Mouse (Mus musculus) urinary bladder, postnatal 36 days (tissue): ENCODE results near the gene Wdr4.
"Not testable (repeated sequence)": the region's sequence is repeated elsewhere in the genome, so short reads cannot be mapped to it uniquely, and the experiment has no call there.

Experiments
- DNase-seq, 2 experiments: peaks; one replicate each; pipeline ENCODE4 v3.0.0; 2022; ENCODE audit warnings: low spot score in 2 of 2, mixed read lengths in 1 of 2

Gene Wdr4

DNA sequence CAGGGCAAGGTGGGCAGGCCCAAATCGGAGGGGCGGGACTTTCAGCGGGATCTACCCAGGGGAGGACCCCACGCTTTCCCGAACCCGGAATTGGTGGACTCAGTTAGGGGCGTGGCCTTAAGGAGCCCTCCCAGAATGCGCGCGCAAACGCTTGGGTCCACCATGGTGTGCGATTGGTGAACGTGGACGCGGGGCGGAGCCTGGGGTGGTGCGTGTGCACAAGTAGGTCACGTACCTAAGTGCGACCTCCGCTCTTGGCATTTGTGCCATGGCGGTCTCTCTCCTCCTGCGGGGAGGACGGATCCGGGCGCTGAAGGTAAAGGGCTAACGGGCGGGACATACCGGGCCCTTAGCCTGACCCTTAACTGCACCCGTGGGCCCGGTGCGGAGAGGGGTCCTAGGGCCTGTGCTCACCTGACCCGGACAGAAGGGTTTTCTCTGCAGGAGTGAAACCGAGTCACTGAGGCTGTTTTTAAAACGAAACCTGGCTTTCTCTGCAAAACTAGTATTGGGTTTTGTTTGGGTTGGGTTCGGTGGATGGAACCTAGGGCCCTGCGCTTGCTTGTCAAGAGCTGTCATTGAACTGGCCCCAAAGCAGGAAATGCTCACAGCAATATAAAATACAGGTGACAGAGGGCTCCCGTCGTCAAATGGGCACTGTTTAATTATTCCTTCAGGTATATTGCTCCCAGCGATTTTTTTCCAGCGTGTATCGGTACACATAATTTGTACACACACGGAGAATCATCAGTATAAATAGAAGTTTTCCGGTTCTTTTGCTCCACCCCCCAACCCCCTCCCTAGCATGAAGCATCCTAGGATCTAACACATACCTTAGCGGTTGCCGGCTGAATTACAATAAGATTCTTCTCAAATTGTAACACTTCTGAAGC is at the start of gene Wdr4, which contains the start of gene Ndufv3:
TSS of gene Wdr4 (minus strand) at position 35 of the 893 bp plus-strand sequence.
TSS of gene Ndufv3 (plus strand) at position 170 of the 893 bp plus-strand sequence.
- peak; percentile 97 to 100 for DNase-seq

DNA sequence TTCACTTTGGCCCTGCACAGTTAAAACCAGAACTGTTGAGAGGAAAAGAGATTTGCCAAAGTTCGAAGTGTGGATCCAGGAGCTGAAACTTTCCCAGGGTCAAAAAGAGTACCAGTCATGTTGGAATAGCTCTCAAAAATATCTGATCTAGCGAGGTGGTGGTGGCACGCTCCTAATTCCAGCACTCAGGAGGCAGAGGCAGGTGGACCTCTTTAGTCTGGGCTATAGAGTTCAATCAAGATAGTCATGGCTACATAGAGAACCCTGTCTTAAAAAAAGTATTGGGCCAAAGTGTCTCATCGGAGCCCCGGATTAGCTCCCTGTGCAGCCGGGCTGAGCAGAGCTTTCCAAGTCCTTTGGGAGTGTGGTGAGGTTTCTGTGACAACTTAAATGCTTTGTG is 46.5 kb upstream of the Wdr4 start:
- no peak for DNase-seq

DNA sequence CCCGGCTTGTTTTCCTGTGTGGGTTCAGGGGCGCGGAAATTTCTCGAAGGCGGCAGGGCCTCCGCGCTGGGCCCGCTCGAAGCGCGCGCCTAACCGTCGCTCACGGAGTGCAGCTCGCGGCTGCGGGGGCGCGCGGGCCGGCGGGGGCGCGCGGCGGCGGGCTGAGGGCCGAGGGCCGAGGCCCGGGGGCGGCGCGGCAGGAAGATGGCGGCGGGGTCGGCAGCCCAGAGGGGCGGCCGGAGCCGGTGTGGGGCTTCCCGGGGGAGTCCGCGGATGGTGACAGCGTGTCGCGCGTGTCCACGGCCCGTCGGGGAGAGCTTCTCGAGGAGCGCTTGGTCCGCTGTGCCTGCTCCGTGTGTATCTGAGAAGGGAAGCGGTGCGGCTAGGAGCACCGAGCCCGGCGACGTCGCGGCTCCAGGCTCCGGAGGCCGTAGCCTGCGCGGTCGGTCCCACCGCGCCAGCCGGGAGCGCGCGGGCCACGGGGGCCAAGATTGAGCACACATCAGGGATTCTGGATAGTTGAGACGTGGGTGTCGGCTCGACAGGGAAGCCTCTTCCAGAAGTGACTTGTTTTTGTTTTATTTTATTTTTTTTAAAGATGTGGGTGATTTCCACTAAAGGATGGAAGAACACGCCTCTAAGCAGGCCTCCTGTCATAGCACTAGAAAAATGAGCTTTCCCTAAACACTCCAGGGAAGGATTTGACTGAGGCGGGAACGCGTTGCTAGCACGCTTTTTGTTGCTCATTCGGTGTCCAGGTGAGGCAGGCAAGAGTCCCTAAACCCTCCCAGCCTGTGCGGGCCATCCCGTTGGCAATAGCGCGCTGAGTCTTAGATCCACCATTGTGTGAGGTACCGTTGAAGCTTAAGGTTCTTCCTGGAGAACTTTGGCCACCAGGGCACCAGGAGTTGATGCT is 45.6 kb upstream of the Wdr4 start:
- peak; percentile 40 to 41 for DNase-seq

DNA sequence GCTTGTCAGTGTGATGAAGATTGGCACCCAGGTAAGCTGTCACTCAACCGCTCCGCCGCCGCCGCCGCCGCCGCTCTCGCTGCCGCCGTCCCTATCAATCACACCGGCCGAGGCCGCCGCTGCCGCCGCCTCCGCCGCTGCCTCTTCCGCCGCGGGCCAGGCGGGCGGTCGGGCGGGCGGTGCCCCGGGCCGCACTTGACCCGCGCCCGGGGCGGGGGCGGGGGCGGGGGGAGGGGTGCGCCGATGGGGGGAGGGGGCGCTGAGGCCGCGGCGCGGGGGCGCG is 45.0 kb upstream of the Wdr4 start:
- DNase-seq: no peak

DNA sequence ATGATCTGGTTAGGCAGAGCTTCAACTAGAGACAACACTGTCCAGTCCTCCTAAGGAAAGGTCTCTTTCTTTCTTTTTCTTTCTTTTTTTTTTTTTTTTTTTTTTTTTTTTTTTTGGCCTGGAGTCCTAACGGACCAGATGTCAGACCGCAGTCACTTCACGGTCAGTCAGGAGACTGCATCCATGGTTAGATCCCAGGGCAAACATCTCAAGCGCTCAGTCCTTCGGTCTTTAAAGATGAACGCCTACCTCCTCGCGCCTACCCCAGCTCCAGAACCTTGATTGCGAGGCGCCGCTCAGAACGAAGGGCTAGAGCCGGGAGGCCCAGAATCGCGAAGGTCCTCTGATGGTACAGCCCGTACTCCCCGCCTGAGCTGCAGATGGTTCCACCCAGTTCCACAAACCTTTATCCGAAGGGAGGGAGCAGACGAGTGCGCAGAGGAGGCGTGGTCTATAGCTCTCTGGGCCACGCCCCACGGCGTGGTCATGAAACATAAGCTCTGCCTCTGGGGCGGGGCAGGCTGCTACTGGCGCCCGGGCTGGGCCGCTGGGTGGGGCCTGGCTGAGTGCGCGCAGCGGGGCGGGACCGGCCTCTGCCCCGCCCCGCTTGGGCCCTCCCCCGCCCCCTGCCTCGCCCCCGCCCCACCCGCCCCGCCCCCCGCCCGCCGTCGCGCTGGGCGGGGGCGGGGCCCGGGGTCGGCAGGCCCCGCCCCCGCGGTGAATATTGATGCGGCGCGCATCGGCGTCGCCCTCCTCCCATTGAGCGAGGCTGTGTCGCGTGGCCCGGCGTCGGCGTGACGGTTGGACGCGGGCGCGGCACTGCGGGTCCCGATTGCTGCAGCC is 44.5 kb upstream of the Wdr4 start, which contains the start of gene Pknox1:
TSS of gene Pknox1 (plus strand) at position 720 of the 843 bp plus-strand sequence.
- DNase-seq: peak; percentile 95 to 99

DNA sequence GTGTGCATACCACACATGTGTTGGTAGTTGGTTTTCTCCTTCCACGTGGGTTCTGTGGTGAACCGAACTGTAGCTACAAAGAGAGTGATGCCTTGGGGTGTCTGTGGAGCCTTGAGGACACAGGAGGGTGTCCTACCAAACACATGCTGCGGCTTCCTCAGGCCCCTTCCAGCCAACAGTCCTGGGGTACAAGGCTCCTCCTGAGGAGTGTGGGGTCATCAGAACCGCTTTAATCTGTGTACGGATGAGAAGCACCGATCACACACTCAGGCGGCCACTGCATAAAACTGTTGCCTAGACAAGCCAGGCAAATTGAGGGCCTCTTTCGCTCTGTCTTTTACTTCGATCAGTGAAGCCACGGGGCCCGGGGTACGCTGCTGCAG is 43.8 kb upstream of the Wdr4 start:
- peak; percentile 26 to 27 for DNase-seq

DNA sequence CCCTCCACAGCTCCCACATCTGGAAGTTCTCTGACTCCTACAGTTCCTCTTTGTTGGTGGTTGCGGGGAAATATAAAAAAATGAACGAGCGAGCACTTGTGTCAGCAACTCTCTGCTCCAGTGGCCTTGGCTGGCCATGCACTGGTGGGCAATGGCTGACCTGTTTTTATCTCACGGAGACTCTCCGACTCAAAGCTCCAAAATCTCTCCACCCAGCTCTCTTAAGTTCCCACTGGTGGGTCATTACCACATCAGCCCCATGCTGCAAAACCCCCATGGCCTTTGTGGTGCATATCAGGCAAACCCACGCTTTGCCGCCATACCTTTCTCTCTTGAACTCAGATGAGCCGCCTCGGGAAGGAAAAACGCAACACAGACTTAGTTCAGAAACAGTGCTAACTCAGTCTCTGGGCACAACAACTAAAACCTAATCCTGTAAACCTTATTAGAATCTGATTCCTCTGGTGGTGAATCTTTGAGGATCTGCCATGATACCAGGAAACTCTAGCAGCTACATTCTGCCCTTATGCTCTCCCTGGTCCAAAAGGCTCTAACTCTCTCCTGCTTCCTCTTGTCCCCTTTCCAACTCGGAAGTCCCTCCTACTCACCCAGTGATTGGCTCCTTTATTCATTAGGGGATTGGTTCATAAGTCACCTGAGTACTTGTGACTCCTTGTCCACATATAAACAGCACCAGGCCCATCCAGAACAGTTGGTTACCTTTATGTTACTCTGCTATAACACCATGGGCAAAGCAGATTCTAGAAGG is 39.4 kb upstream of the Wdr4 start:
- no peak for DNase-seq

DNA sequence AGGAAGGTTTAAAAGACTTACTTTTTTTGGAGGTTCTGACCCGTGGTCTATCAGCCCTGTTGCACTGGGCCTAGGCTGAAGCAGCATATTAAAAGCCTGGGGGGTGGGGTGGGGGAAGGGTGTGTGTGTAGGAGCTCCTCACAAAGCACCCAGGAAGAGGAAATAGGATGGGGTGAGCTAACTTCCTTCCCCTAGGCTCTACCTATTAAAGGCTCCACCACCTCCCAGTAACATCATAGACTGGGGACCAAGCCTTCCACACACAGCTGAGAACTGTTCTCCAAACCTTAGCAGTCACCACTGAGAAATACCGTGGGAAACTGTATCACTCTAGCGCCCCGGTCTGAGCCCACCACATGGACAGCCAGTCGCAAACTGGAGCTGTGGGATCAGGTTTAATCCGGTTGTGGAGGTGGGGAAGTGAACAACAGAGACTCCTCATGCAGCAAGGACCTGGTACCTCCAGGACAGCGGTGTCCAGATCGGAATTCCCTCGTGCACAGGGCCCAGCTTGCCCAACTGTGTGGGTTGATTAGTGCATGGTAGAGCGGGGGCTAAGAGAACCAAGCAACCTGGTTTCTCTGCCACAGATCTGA is 38.3 kb upstream of the Wdr4 start:
- DNase-seq: no peak

DNA sequence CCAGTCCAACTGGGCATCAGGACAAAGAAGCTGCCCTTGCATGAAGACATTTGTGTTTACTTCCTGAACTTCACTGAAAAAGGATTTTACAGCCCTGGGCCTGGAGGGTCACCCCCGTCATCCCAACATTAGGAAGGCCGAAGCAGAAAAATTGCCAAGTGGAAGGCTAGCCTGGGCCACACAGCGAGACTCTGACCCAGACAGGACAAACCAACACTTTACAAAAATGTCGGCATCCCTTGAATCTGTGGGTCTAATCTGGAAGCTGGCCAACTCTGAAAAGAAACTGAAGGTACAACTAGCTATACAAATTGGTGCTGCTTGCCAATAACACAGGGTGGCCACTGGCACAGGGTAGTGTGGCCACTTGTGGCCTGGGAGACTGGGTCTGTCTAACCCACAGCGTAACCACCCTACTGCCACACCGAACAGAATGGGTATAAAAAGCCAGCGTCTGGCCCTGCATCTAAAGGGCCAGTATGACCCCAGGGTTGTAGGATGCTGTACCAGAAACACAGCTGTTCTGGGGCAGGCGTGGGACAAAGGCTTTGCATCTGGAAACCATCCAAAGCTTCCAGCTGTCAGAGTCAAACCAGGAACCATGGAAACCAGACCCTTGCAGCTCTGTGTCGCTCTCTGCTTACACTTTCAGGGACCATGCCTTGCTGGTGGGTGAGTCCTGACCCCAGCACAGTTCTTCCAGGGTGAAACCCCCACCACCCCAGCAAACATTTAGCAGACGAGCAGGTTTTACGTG is 37.5 kb upstream of the Wdr4 start:
- no peak for DNase-seq

DNA sequence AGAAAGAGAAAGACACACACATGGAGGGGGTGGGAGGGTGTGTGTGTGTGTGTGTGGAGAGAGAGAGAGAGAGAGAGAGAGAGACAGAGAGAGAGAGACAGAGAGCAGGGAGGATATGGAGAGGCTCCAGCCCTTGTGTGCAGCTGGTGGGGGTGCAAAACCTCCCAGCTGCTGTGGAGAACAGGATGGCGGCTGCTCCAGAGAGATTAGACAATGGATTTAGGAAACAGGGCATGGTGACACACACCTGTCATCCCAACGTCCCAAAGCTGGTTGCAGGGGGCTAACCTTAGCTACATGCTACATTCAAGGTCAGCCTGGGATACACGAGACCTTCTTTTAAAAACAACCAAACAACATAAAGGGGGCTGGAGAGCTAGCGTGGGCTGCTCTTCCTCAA is 36.5 kb upstream of the Wdr4 start:
- no peak for DNase-seq

DNA sequence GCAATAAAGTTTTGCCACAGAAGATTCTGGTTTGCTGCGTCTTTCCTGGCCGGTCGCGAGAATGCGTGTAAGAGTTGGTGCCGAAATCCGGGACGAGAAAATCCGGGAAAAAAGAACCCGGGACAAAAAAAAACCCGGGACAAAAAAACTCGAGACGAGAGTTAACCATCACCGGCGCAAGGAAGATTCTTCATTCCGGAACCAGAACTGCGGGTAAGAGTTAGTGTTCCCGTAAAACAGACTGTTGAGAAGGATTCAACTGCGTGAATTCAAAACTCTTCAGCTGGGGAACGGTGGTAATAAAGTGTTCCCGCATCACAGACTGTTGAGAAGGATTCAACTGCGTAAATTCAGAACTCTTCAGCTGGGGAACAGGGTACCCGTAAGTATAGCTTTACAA is 32.8 kb upstream of the Wdr4 start:
- DNase-seq: not testable (repeated sequence)

DNA sequence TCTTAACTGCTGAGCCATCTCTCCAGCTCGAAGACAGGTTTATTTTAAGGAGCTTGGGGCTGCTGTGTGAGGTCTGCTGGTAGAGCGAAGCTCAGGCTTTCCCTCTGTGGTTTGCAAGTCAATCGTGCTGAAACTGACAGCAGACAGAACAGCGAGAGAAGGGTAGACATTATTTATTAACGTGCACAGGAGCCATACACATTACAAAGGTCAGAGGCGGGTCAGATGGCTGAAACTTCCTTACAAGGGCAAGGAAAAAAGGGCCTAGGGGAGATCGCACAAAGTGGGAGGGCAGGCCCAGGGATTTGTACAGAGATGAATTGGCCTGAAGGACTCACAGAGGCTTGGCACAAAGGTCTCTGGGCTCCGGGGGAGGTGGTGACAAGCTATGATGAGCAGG is 29.6 kb upstream of the Wdr4 start:
- DNase-seq: no peak

DNA sequence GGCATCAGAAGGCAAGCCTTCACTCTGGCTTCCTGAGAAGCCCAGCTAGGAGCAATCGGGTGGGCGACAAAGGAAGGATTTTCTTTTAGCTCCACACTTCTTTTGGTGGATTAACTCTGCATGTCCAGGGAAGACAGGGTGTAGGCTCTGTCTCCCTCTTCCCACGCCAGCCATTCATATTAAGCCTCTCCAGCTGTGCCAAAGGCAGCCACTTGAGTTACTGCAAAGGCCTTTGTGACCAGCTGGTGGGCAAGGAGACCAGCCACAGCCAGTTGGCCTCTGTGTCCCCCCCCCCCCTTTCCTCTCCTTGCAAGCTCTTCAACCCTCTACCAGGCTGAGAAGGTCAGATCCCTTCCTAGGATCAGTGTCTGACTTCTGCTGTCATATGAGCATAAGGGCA is 28.2 kb upstream of the Wdr4 start:
- DNase-seq: no peak

DNA sequence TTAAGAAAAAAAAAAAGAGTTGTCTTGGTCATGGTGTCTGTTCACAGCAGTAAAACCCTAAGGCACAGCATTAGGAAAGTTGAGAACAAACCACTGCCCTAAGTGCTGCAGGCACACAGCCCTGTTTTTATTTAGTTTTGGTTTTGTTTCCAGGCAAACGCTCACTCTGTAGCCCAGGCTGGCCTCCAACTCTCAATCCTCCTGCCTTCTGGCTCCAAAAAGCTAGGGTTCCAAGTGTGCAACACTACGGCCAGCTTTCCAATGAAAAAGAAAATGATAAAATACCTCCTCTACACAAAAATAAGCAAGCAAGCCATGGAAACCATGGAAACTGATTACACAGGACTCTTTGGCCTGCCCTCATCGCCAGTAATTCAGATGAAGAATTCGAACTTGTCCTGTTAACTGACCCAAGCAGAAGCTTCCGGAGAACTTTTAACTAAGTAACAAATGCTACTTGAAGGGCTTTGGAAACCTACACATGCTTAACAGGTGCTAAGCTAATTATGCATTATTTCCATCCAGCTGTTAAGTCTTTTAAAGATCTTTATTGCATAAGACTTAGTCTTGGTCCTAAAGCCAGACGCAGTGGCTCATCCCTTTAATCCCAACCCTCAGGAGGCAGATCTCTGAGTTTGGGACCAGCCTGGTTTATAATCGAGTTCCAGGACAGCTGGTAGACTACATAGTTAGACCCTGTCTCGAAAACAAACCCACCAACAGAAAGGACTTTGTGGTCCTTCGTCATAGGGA is 26.8 kb upstream of the Wdr4 start:
- no peak for DNase-seq

DNA sequence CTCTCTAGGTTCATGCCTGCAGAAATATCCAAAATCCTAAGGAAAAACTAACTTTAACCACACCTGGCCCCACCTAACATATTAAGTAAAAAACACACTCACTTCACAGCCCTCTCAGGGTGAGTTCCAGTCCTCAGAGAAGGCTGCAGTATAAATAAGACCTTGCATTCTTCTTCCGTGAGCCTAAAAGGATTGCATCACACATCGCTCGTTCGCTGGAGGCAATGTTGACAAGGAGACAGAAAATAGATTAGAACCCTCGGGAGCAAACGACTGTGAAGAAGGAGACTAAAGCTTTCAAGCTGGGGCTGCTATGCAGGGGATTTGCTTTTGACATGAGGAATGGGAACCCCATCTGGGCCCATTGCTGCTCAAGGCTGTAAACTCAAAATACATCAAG is 23.8 kb upstream of the Wdr4 start:
- DNase-seq: no peak

DNA sequence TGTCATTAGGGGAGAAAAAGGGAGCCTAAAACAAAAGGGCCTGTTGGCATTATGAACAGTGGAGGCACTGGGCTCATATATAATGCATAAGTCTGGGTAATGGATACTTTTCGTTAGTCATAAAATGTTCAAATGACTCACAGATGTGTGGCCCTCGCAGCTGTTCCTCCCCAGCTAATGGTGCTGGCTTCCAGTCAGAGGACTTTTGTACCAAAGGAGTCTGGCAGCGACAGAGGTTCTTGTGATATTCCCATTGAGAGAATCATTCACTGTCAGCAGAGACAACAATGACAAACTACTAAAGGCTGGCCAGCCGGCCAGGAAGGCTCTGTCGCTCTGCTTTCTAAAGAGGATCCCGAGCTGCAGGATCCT is 21.7 kb upstream of the Wdr4 start:
- no peak for DNase-seq

DNA sequence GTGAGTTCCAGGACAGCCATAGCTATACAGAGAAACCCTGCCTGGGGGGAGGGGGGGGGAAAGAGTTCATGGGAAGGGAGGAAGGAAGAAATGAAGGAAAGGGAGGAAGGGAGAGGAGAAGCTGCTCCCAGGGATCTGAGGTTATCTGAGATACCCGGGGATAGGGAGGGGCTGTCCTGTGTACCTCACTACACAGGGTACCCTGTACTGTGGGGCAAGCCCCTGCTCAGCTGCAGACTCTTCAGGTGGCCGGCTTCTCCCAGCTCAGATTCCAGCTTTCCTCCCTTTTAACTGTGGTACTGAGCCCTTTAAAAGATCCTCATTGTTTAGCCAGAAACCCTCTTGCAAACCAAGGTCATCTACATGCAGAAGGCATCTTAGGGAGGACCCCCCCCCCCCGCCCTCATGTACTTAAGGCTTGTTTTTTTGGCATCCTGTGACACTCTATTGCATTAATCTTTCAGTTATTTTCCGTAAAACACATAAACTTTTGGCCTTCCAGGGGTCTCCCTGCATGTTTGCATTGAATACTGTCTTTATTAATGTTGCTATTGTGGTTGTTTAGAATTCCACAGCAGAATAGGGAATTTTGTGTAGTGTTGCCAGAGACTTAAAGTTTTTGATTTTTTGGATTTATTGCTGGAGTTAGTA is 21.2 kb upstream of the Wdr4 start:
- DNase-seq: no peak

DNA sequence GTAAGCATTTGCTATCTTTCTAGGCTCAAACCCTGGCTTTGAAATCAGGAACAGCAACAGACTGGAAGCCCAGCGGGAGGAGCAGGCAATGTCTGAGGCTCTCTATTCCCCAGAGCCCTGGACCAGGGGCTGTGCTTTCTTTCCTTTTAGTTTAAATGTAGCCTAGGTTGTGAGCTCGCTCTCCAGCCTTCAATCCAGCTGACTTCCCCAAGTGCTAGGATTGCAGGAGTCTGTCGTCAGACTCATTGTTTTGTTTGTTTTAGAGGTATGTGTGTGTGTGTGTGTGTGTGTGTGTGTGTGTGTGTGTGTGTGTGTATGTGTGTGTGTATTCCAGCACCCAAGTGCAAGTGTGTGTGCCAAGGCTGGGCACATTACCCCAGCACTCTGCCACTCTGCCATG is 20.3 kb upstream of the Wdr4 start:
- DNase-seq: no peak
